Mouse (Mus musculus) kidney, adult 8-10 months (tissue): Measurements from ENCODE around the gene Ankrd1.

Experiments
- DNase-seq, 2 experiments: peaks; one replicate each; pipeline ENCODE4 v3.0.0; 2022

Gene Ankrd1

DNA sequence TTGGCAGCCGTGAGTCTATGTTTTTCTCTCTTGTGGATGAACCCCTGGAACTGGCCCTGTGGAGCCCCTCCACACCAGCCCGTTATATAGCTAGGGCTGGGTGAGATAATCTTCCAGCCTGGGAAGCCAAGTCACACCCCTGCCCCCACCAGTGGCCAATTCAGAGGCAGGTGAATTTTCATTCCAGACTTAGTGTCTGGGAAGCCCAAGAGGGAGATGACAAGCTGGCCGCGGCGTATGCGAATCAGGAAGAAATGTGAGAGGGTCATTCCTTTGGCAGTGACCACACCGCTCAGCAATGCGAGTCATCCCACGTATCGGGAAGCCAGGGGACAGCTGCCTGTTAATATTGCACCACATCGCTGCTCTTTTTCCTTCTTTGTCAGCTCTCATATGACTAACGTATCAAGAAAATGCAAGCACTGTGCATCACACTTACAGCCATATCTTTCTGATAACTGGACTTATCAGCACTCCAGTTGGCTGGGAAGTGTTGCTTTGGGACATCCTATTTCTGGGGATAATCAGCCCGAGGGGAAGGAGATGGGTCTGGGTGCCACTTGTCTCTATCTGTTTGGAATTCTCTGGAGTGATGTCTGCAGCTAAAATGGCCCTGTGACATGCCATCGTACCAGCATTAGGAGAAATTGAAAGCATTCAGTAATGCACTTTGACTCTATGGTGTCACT, at the start of gene Ankrd1:
Gene Ankrd1 (minus strand): TSS at position 317 of the 689 bp plus-strand sequence.
- no peak for DNase-seq

DNA sequence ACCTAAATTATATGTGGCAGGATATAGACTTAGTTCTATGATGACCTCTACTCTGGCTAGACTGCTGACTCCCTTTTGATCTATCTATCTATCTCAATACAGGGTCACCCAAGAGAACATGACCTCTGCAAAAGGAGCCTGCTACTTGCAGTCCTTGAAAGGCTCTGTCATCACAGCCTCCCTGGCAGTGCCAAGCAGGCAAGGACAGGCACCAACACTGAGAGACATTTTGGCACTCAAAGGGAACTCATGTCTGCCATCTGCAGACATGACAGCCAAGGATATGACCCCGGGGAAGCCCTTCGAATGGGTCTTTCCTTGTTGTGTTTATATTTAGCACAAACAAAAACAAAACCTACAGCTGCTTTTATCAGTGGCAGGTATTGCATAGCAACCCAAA, 49.2 kb upstream of the Ankrd1 start:
- no peak for DNase-seq

DNA sequence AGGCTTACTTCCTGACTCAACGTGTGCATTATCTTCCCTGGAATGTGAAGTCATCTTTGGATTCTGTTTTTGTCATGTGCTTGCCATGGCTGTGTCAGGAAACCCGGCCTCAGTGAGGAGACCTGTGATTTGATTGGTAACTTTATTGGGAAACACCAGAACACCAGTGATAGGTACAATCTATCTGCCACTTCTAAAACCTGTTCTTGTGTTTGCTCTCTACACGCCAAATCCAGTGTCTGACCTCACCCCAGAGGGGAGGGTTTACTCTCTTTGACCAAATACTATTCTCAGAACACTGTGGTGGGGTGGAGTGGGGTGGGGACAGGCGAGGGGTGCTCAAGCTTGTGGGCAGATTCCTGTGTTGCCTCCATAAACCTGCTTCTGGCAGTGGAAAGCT, 48.2 kb upstream of the Ankrd1 start:
- DNase-seq, result no peak

- DNase-seq, result no peak
These were observed 47.5 kb upstream of the Ankrd1 start for GRCm38 (mm10) chr19:36167291-36167896.

GRCm38 (mm10) chr19:36166401-36167160, 46.7 kb upstream of the Ankrd1 start:
- no peak for DNase-seq

DNA sequence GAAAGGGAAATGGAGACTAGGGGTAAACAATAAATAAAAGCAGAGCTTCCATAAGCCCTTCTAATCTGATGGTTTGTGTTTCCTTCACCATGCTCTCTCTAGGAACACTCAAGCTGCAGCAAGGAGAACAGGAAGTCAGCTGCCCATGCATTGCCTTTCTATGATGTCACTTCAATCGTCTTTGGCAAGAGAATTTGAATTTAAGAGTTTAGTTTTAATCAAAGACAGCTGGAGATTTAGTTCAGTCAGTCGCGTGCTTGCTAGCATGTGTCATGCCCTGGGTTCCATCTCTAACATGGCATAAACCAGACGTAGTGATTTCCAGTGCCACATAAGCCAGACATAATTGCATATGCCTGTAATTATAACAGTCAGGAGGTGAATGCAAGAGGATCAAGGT, 45.5 kb upstream of the Ankrd1 start:
- no peak for DNase-seq

GRCm38 (mm10) chr19:36150241-36151007, 30.5 kb upstream of the Ankrd1 start:
- no peak for DNase-seq

DNA sequence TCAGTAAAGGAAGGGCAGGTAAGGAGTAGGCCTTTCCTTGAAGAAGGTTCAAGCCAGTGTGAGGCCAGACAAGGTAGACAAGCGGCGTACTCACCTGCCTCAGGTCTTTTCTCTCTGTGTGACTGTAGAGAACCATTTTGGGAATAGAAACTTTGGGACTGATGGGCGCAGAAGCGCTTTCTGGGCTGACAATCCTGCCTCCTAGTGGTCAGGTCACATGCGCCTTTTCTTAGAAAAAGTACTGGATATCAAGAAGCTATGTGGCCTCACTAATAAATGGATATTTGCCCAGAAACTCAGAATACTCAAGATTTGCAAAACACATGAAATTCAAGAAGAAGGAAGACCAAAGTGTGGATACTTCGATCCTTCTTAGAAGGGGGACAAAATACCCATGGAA, 28.7 kb upstream of the Ankrd1 start:
- no peak for DNase-seq

- no peak for DNase-seq
These were observed 23.7 kb upstream of the Ankrd1 start for GRCm38 (mm10) chr19:36143571-36143970.

DNA sequence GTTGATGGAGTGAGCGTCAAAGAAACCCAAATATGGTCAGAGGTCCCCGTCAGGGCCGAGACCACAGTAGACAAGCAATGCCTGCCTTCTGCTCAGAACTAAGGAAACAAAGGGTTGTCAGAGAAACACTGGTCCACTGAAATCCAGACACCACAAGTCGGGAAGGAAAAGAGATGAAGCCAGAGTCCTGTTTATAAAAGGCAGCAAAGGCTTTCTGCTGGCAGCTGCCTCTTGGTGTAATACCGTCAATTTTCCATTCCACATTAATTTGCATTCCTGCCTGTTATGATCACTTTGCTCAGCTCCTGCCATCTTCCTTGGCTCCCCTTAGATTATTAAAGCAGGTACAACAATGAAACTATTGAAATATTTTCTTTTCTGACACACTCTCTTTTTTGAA, 13.8 kb upstream of the Ankrd1 start:
- no peak for DNase-seq

GRCm38 (mm10) chr19:36133064-36133463, 13.2 kb upstream of the Ankrd1 start:
- no peak for DNase-seq

DNA sequence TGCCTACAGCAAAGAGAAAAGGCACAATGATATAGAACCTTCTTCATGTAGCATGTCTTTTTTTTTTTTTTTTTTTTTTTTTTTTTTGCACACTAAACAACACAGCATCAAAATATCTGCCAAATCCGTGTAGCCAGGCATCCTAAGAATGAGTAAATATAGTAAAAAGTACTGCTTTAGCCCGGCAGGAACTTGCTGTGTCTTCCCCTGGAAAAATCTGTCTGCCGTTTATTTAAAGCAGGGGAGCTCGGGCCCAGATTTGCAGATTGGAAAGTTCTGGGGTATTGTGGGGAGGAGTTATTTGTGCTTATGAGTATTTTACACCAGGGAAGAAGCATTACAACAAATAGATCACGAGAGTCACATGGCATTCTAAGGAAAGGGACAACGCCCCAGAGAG, 12.1 kb upstream of the Ankrd1 start:
- no peak for DNase-seq

DNA sequence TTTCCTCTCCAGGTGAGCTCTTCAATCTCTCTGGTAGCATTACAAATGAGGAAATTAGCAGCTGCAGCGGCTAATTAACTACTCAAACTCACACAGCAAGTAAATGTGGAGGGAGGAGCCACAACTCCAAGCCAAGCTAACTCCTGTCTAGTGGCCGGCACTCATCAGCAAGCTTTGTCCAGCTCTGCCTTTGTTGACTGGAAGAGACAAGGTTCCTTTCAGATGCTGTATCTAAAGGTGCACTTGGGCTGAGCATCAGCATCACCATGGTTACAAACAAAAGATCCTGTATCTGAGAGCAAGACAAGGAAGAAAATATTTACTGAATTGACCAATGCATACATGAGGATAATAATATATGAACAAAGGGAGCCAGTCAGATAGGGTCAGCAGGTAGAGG, 10.3 kb upstream of the Ankrd1 start:
- DNase-seq, result no peak

DNA sequence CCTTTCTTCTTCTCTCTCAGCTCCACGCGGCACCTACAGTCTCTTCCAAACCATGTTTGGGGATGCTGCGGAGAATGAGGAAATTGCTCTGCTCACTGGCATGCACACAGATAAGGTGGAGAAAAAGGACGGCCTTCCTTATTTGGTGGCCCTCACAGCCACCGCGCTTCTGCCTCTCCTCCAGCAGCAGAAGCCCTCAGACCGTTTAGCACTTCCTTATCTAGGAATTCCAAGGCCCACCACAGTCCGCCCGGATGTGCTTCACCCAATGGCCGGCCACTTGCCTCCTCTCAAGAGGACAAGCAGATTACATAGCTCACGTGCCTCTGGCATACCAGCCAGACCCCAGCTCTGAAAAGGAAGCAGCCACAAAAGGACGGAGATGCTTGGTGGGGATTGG, 9.7 kb upstream of the Ankrd1 start:
- no peak for DNase-seq

GRCm38 (mm10) chr19:36129213-36129612, 9.3 kb upstream of the Ankrd1 start:
- DNase-seq, result peak; percentile 36 to 40

DNA sequence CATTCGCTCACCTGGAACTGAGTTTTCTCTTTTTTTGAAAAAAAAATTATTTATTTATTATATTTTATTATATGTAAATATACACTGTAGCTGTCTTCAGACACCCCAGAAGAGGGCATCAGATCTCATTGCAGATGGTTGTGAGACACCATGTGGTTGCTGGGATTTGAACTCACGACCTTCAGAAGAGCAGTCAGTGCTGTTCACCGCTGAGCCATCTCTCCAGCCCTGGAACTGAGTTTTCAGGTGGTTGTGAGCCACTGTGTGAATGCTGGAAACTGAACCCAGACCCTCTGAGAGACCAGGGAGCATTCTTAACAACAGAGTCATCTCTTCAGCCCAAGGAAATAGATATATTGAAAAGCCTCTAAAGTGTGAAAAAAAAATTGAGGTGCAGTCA, 8.5 kb upstream of the Ankrd1 start:
- DNase-seq, result no peak

GRCm38 (mm10) chr19:36124203-36124602, 4.3 kb upstream of the Ankrd1 start:
- DNase-seq, result no peak

- DNase-seq, result no peak
These were observed 680 bp downstream of the Ankrd1 start for GRCm38 (mm10) chr19:36119219-36119618.

- DNase-seq, result no peak
These were observed 3.7 kb downstream of the Ankrd1 start for GRCm38 (mm10) chr19:36116185-36116584.

- no peak for DNase-seq
These were observed 7.9 kb downstream of the Ankrd1 start for GRCm38 (mm10) chr19:36112007-36112406.

DNA sequence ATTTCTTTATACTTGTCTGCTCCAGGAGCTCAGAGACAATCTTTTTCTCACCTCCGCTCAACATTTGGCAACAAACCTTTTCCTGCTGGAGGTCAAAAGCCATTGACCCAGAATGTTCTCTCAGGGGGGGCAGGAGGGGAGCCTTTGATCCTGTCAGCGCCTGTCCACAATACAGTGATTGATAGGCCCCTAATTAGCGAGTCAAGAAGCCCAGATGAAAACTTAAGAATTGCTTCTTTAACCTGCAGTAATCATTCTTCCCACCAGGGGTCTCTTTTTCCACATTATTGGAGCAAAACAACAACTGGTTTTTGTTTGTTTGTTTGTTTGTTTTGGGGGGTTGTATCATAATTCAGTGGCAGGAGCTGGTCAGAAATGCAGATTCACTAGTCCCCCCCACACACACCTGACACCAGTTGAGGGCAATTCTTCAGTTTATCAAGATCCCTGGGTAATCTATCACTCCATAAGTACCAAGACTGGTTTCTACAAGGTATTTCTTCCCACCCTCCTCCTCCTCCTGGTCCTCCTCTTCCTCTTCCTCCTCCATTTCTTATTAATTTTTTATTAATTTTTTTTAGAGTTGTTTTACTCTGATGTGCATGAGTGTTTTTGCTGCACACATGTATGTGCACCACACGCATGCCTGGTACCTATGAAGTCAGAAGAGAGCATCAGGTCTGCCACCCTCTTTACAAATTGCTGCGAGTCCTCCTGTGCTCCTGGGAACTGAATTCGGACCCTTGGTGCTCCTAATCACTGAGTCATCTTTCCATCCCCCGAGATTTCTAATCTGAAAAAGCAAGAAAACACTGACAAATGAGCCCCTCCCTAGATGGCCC, 8.6 kb downstream of the Ankrd1 start:
- no peak for DNase-seq

GRCm38 (mm10) chr19:36110465-36110864, 9.4 kb downstream of the Ankrd1 start:
- no peak for DNase-seq
